Mouse (Mus musculus): ENCODE measurements at regions not wholly inside any gene's neighbourhood (a gene's known extent, or its start where the extent isn't known, plus 50 kb on each side); places are given as distances from the start of the nearest gene placed in this dataset.

DNA sequence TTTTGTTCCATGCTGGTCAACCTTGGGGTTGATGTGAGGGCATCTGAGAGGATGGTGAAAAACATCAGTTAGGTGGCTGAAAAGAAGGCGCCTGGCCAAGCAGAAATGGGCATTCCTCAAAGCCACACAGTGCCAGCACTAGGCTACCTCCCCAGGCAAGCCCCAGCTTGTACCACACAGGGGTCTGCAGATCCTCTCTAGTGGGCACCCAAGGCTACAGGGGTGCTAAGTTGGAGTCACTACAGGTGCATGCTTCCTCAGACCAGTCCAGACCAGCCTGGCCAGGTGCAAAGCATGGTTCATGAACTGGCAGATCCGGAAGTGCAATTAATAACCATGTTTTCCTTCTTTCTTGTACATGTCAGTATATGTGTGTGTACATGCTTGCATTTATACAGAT lies 137.1 kb downstream of the Plekhb2 start:
- Histone ChIP-seq H3K4me3 (ENCODE audit: low read length) (no peak overlapping the region), H3K27me3 (ENCODE audit: control insufficient read depth, insufficient read depth, low read length) (no peaks in the 10 kb centered on the region), H3K27ac (ENCODE audit: low read length) (no peak overlapping the region), H3K4me1 (ENCODE audit: control insufficient read depth, insufficient read depth, low read length) (no peaks in the 10 kb centered on the region), H3K4me2 (ENCODE audit: low read depth, low read length) (no peak overlapping the region), H3K36me3 (ENCODE audit: control insufficient read depth, insufficient read depth) (no peaks in the 10 kb centered on the region), H3K9ac (ENCODE audit: low read length) (no peak overlapping the region), H3K9me3 (replicated peaks; ENCODE audit: control insufficient read depth, low read length) (no peaks in the 10 kb centered on the region)
- WGBS, result 70% methylated on average over 2 of the region's 2 CpGs
- no peak for ATAC-seq (replicated peaks; ENCODE audit: extremely low read depth, insufficient read depth, low FRiP score)

DNA sequence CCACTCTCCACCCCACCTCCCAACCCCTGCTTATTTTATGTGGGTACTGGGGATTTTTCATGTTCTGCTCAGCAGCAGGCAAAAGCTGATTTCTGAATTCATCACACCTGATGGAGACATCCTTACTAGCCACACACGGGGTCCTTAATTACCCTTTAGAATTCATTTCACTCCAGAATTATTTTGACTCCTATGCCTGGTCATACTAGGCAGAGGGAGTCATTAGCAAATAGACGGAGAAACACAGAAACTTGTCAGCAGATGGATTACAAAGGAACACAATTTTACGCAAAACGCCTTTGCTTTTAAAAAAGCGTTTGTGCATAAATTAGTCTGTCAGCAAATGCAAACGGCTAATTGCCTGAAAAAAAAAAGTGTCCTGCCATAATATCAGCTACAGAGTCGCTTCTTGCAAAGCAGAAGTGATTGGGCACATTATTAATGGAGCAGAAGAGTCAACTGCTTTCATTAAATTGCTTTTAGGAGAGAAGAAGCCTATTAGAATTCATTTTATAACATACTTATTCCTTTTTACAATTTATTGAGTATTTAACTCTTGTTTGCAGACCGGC lies 138.0 kb downstream of the Plekhb2 start:
- Histone ChIP-seq H3K4me1 (ENCODE audit: control insufficient read depth, insufficient read depth, low read length) (no peaks in the 10 kb centered on the region), H3K36me3 (ENCODE audit: control insufficient read depth, insufficient read depth) (no peaks in the 10 kb centered on the region), H3K9ac (ENCODE audit: low read length) (no peak overlapping the region), H3K4me2 (ENCODE audit: low read depth, low read length) (no peak overlapping the region), H3K27ac (ENCODE audit: low read length) (no peak overlapping the region), H3K27me3 (ENCODE audit: control insufficient read depth, insufficient read depth, low read length) (no peaks in the 10 kb centered on the region), H3K4me3 (ENCODE audit: low read length) (no peak overlapping the region), H3K9me3 (replicated peaks; ENCODE audit: control insufficient read depth, low read length) (no peaks in the 10 kb centered on the region)
- 69% methylated on average over 8 of the region's 8 CpGs for WGBS
- ATAC-seq (replicated peaks; ENCODE audit: extremely low read depth, insufficient read depth, low FRiP score), result no peak

DNA sequence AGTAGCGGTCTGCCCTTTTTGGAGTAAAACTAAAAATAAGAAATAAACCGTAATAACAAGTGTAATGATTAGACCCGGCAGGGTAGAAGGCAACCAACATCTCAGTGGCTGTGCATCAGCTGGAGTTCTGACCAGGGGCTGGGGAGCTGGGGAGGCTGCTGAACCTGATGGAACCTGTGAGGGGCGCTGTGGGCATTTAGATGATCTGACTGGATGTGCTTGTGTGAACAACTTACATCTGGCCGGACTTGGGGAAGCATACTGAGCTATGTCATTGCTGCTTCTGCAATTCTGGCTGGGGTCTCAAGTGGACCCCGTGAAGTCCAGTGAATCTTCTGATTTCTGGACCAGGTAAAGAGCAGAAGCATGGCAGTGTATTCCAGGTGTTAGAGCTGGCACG lies 138.4 kb downstream of the Plekhb2 start:
- no peak overlapping the region for H3K4me2 ChIP-seq (ENCODE audit: low read depth, low read length)
- no peak overlapping the region for H3K9ac ChIP-seq (ENCODE audit: low read length)
- no peaks in the 10 kb centered on the region for H3K9me3 ChIP-seq (replicated peaks; ENCODE audit: control insufficient read depth, low read length)
- H3K4me1 ChIP-seq (ENCODE audit: control insufficient read depth, insufficient read depth, low read length), result no peaks in the 10 kb centered on the region
- ATAC-seq (replicated peaks; ENCODE audit: extremely low read depth, insufficient read depth, low FRiP score), result no peak
- no peaks in the 10 kb centered on the region for H3K36me3 ChIP-seq (ENCODE audit: control insufficient read depth, insufficient read depth)
- no peaks in the 10 kb centered on the region for H3K27me3 ChIP-seq (ENCODE audit: control insufficient read depth, insufficient read depth, low read length)
- WGBS, result 73% methylated on average over 7 of the region's 7 CpGs
- H3K27ac ChIP-seq (ENCODE audit: low read length), result no peak overlapping the region
- no peak overlapping the region for H3K4me3 ChIP-seq (ENCODE audit: low read length)

DNA sequence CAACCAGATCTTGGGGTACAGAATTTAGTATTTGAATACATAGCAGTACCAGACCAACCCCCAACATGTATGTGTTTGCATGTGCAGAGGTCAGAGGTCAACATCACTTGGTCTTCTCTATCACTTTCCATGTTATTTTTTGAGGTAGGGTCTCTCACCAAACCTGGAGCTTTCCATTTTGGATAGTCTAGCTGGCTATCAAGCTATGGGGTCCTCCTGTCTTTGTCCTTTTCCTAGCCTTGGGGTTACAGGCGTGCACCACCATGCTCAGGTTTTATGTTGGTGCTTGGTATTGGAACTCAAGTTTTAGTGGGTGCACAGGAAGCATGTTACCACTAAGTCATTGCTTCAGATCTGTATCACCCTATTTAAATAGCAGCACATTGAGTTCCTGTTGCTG lies 151.0 kb downstream of the Plekhb2 start:
- Histone ChIP-seq H3K4me1 (ENCODE audit: control insufficient read depth, insufficient read depth, low read length) (no peaks in the 10 kb centered on the region), H3K36me3 (ENCODE audit: control insufficient read depth, insufficient read depth) (no peaks in the 10 kb centered on the region), H3K9me3 (replicated peaks; ENCODE audit: control insufficient read depth, low read length) (no peaks in the 10 kb centered on the region), H3K4me2 (ENCODE audit: low read depth, low read length) (no peak overlapping the region), H3K27ac (ENCODE audit: low read length) (no peak overlapping the region), H3K27me3 (ENCODE audit: control insufficient read depth, insufficient read depth, low read length) (no peaks in the 10 kb centered on the region), H3K9ac (ENCODE audit: low read length) (no peak overlapping the region), H3K4me3 (ENCODE audit: low read length) (no peak overlapping the region)
- WGBS, result 78% methylated on average over 1 of the region's 1 CpGs
- ATAC-seq (replicated peaks; ENCODE audit: extremely low read depth, insufficient read depth, low FRiP score), result no peak

DNA sequence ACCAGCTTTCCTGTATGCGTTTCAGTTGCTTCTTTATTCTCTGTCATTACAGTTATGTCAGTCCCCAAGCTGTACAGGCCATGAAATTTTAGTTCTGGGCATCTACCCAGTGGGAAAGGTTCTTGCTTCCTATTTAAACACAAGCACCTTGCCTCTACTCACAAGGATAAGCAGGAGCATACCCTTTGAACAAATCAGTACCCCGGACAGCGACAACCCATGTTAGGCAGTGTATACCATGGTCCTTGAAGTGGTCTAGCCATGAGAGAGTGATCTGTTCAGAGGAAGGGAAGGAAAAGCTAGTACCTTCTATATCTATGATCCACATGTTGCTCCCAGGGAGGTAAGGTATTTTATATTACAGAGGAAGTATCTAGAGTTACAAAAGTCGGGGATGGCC lies 167.7 kb downstream of the Plekhb2 start:
- H3K27ac ChIP-seq (ENCODE audit: low read length), result no peak overlapping the region
- H3K36me3 ChIP-seq (ENCODE audit: control insufficient read depth, insufficient read depth), result no peaks in the 10 kb centered on the region
- H3K4me1 ChIP-seq (ENCODE audit: control insufficient read depth, insufficient read depth, low read length), result no peaks in the 10 kb centered on the region
- no peak overlapping the region for H3K4me2 ChIP-seq (ENCODE audit: low read depth, low read length)
- no peak overlapping the region for H3K4me3 ChIP-seq (ENCODE audit: low read length)
- H3K9me3 ChIP-seq (replicated peaks; ENCODE audit: control insufficient read depth, low read length), result peaks cover 2% of the 10 kb centered on the region; the same call in 1 of the 2 replicates
- ATAC-seq (replicated peaks; ENCODE audit: extremely low read depth, insufficient read depth, low FRiP score), result no peak
- 70% methylated on average over 4 of the region's 4 CpGs for WGBS
- no peaks in the 10 kb centered on the region for H3K27me3 ChIP-seq (ENCODE audit: control insufficient read depth, insufficient read depth, low read length)
- H3K9ac ChIP-seq (ENCODE audit: low read length), result no peak overlapping the region

DNA sequence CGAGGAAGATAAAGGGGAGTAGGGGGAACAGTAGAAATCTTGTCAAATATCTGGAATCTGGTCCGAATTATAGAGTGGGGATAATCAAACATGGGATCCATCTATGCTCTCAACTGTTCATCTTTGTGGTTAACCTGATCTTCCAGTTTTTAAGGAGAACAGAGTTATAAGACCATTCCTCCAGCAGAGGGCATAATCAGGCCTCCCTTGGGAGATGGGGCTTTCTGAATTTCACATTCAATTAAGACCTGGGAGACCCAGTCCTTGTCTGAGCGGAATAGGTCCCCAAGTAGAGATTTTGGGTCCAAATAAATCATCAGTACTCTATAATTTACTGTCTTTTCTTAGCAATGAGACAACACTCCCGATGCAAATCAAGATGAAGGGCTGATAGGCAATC lies 182.8 kb downstream of the Plekhb2 start:
- H3K27me3 ChIP-seq (ENCODE audit: control insufficient read depth, insufficient read depth, low read length), result no peaks in the 10 kb centered on the region
- WGBS, result 47% methylated on average over 4 of the region's 4 CpGs
- H3K9me3 ChIP-seq (replicated peaks; ENCODE audit: control insufficient read depth, low read length), result no peaks in the 10 kb centered on the region
- no peak for ATAC-seq (replicated peaks; ENCODE audit: extremely low read depth, insufficient read depth, low FRiP score)
- no peak overlapping the region for H3K4me3 ChIP-seq (ENCODE audit: low read length)
- no peak overlapping the region for H3K4me2 ChIP-seq (ENCODE audit: low read depth, low read length)
- H3K27ac ChIP-seq (ENCODE audit: low read length), result no peak overlapping the region
- no peaks in the 10 kb centered on the region for H3K4me1 ChIP-seq (ENCODE audit: control insufficient read depth, insufficient read depth, low read length)
- H3K36me3 ChIP-seq (ENCODE audit: control insufficient read depth, insufficient read depth), result no peaks in the 10 kb centered on the region
- no peak overlapping the region for H3K9ac ChIP-seq (ENCODE audit: low read length)

DNA sequence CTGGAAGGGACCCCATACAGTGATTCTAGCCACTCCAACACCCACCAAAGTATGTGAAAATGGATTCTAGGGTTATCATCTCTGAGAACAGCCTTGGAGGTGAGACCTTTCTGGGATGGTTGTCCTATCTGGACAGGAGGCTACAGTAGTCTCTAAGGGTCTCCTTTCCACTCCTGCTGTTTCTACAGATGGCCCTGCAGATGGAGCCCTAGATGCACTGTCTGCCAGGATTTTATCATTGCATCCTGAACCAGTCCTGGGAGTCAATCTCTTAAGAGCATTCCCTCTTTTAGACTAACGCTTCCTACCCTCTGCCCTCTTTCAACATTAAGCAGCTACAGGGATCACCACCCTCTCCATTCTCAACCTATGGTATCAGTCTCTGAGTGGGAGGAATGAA lies 223.0 kb downstream of the Plekhb2 start:
- WGBS, result 50% methylated on average over 1 of the region's 1 CpGs
- Histone ChIP-seq H3K4me2 (ENCODE audit: low read depth, low read length) (no peak overlapping the region), H3K4me1 (ENCODE audit: control insufficient read depth, insufficient read depth, low read length) (no peaks in the 10 kb centered on the region), H3K27ac (ENCODE audit: low read length) (no peak overlapping the region), H3K9ac (ENCODE audit: low read length) (no peak overlapping the region), H3K27me3 (ENCODE audit: control insufficient read depth, insufficient read depth, low read length) (no peaks in the 10 kb centered on the region), H3K36me3 (ENCODE audit: control insufficient read depth, insufficient read depth) (no peaks in the 10 kb centered on the region), H3K4me3 (ENCODE audit: low read length) (no peak overlapping the region), H3K9me3 (replicated peaks; ENCODE audit: control insufficient read depth, low read length) (no peaks in the 10 kb centered on the region)
- ATAC-seq (replicated peaks; ENCODE audit: extremely low read depth, insufficient read depth, low FRiP score), result no peak

DNA sequence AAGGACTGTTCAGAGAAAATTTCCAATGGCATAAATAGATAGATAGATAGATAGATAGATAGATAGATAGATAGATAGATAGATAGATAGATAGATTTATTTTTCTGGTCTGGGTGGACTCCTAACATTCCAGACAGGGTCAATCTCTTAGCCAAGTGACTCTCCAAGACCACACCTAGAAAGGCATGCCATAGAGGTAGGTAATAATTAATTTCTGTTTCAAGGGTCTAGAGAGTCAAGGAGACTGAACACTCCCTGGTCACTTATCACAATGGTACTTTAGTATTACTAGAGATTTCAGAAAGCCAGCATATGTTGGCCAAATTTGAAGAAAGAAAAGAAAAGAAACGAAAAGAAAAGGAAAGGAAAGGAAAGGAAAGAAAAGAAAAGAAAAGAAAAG lies 245.1 kb downstream of the Plekhb2 start:
- WGBS, result 26% methylated on average over 1 of the region's 1 CpGs
- Histone ChIP-seq H3K27me3 (ENCODE audit: control insufficient read depth, insufficient read depth, low read length) (no peaks in the 10 kb centered on the region), H3K4me3 (ENCODE audit: low read length) (no peak overlapping the region), H3K27ac (ENCODE audit: low read length) (no peak overlapping the region), H3K4me1 (ENCODE audit: control insufficient read depth, insufficient read depth, low read length) (no peaks in the 10 kb centered on the region), H3K4me2 (ENCODE audit: low read depth, low read length) (no peak overlapping the region), H3K9me3 (replicated peaks; ENCODE audit: control insufficient read depth, low read length) (no peaks in the 10 kb centered on the region), H3K9ac (ENCODE audit: low read length) (no peak overlapping the region), H3K36me3 (ENCODE audit: control insufficient read depth, insufficient read depth) (no peaks in the 10 kb centered on the region)
- ATAC-seq (replicated peaks; ENCODE audit: extremely low read depth, insufficient read depth, low FRiP score), result no peak

DNA sequence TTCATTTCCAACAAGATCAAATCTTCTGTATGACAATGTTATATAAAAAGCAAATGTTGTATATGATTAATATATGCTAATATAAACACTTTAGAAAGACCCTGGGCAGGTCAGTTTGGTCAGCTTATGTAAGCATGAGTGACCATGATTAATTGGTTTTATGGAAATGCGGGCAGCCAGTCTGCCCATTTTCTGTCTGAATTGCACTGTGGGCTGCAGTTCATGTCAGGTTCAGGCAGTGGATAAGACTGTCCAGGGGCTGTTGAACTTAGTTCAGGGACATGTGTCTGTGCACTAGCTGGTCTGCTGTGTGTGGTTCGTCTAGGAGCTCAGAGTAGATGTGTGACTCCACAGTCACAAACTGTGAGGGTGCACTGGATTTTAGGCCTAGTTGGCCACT lies 246.0 kb downstream of the Plekhb2 start:
- H3K4me2 ChIP-seq (ENCODE audit: low read depth, low read length), result no peak overlapping the region
- H3K9ac ChIP-seq (ENCODE audit: low read length), result no peak overlapping the region
- no peaks in the 10 kb centered on the region for H3K9me3 ChIP-seq (replicated peaks; ENCODE audit: control insufficient read depth, low read length)
- H3K27ac ChIP-seq (ENCODE audit: low read length), result no peak overlapping the region
- WGBS, result 73% methylated on average over 2 of the region's 2 CpGs
- no peaks in the 10 kb centered on the region for H3K4me1 ChIP-seq (ENCODE audit: control insufficient read depth, insufficient read depth, low read length)
- no peaks in the 10 kb centered on the region for H3K36me3 ChIP-seq (ENCODE audit: control insufficient read depth, insufficient read depth)
- no peak for ATAC-seq (replicated peaks; ENCODE audit: extremely low read depth, insufficient read depth, low FRiP score)
- H3K27me3 ChIP-seq (ENCODE audit: control insufficient read depth, insufficient read depth, low read length), result no peaks in the 10 kb centered on the region
- H3K4me3 ChIP-seq (ENCODE audit: low read length), result no peak overlapping the region

DNA sequence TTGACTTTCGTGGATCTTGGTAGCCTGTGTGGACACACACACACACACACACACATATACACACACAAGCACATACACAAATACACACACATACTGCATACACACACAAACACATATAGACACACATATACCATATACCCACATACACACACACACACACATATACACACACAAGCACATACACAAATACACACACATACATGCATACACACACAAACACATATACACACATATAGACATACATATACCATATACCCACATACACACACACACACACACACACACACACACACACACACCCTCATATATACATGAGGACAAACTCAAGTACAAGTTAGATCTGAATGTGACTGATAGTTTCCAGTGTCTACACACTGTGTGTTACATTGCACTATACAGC lies 256.9 kb downstream of the Plekhb2 start:
- ATAC-seq (replicated peaks; ENCODE audit: extremely low read depth, insufficient read depth, low FRiP score), result no peak
- Histone ChIP-seq H3K36me3 (ENCODE audit: control insufficient read depth, insufficient read depth) (no peaks in the 10 kb centered on the region), H3K4me2 (ENCODE audit: low read depth, low read length) (no peak overlapping the region), H3K27ac (ENCODE audit: low read length) (no peak overlapping the region), H3K27me3 (ENCODE audit: control insufficient read depth, insufficient read depth, low read length) (no peaks in the 10 kb centered on the region), H3K9ac (ENCODE audit: low read length) (no peak overlapping the region), H3K9me3 (replicated peaks; ENCODE audit: control insufficient read depth, low read length) (no peaks in the 10 kb centered on the region), H3K4me1 (ENCODE audit: control insufficient read depth, insufficient read depth, low read length) (no peaks in the 10 kb centered on the region), H3K4me3 (ENCODE audit: low read length) (no peak overlapping the region)
- WGBS, result 83% methylated on average over 1 of the region's 1 CpGs
